Mouse (Mus musculus): ENCODE data around the gene Akap6. TPM values are rescaled to one million over a fixed set of nuclear protein-coding genes. Genes with fewer than 3 reads are reported as not detected.

Gene Akap6
- polyA plus RNA-seq, 1 experiment = 0.78 TPM

- Histone ChIP-seq H3K27ac (ENCODE audit: control insufficient read depth, insufficient read depth, low read length) (no peak overlapping the region), H3K4me3 (ENCODE audit: control insufficient read depth, insufficient read depth, low read length) (no peak overlapping the region), H3K36me3 (ENCODE audit: control insufficient read depth, insufficient read depth, low read length) (no peaks in the 10 kb centered on the region), H3K4me1 (replicated peaks; ENCODE audit: control insufficient read depth, insufficient read depth, low read length) (peaks cover 10% of the 10 kb centered on the region), H3K27me3 (ENCODE audit: control insufficient read depth, insufficient read depth, low read length) (no peaks in the 10 kb centered on the region)
- 97% methylated on average over 5 of the region's 5 CpGs for WGBS
- no peak for TF ChIP-seq CTCF (IDR thresholded peaks at IDR 0.05; ENCODE audit: borderline replicate concordance, control insufficient read depth, extremely low read depth, insufficient read depth, low read length, poor library complexity)
- no peak for TF ChIP-seq POLR2A (IDR thresholded peaks at IDR 0.05; ENCODE audit: control insufficient read depth, extremely low read depth, insufficient read depth, low read length, poor library complexity)
- no peak for DNase-seq
These were observed 780 bp upstream of the Akap6 start for GRCm38 (mm10) chr12:52698276-52698930.

- TF ChIP-seq POLR2A (IDR thresholded peaks at IDR 0.05; ENCODE audit: control insufficient read depth, extremely low read depth, insufficient read depth, low read length, poor library complexity) (no peak), CTCF (IDR thresholded peaks at IDR 0.05; ENCODE audit: borderline replicate concordance, control insufficient read depth, extremely low read depth, insufficient read depth, low read length, poor library complexity) (no peak)
- Histone ChIP-seq H3K4me3 (ENCODE audit: control insufficient read depth, insufficient read depth, low read length) (no peak overlapping the region), H3K4me1 (replicated peaks; ENCODE audit: control insufficient read depth, insufficient read depth, low read length) (peaks cover 10% of the 10 kb centered on the region), H3K27ac (ENCODE audit: control insufficient read depth, insufficient read depth, low read length) (no peak overlapping the region), H3K27me3 (ENCODE audit: control insufficient read depth, insufficient read depth, low read length) (no peaks in the 10 kb centered on the region), H3K36me3 (ENCODE audit: control insufficient read depth, insufficient read depth, low read length) (no peaks in the 10 kb centered on the region)
- 95% methylated on average over 15 of the region's 15 CpGs for WGBS
- DNase-seq = no peak
These were observed 946 bp downstream of the Akap6 start for GRCm38 (mm10) chr12:52699961-52700696.

- DNase-seq = no peak
- WGBS = 56% methylated on average over 15 of the region's 15 CpGs
- Histone ChIP-seq H3K4me3 (ENCODE audit: control insufficient read depth, insufficient read depth, low read length) (peak overlapping the region; percentile 47), H3K4me1 (replicated peaks; ENCODE audit: control insufficient read depth, insufficient read depth, low read length) (peaks cover 10% of the 10 kb centered on the region), H3K27me3 (ENCODE audit: control insufficient read depth, insufficient read depth, low read length) (no peaks in the 10 kb centered on the region), H3K27ac (ENCODE audit: control insufficient read depth, insufficient read depth, low read length) (no peak overlapping the region), H3K36me3 (ENCODE audit: control insufficient read depth, insufficient read depth, low read length) (no peaks in the 10 kb centered on the region)
- no peak for TF ChIP-seq POLR2A (IDR thresholded peaks at IDR 0.05; ENCODE audit: control insufficient read depth, extremely low read depth, insufficient read depth, low read length, poor library complexity)
- TF ChIP-seq CTCF (IDR thresholded peaks at IDR 0.05; ENCODE audit: borderline replicate concordance, control insufficient read depth, extremely low read depth, insufficient read depth, low read length, poor library complexity) = no peak
These were observed 1.6 kb downstream of the Akap6 start for GRCm38 (mm10) chr12:52700697-52701191.

GRCm38 (mm10) chr12:52701201-52701641 is 2.0 kb downstream of the Akap6 start:
- peak; percentile 40 for DNase-seq
- H3K27ac ChIP-seq (ENCODE audit: control insufficient read depth, insufficient read depth, low read length) = no peak overlapping the region
- peaks cover 10% of the 10 kb centered on the region for H3K4me1 ChIP-seq (replicated peaks; ENCODE audit: control insufficient read depth, insufficient read depth, low read length)
- TF ChIP-seq POLR2A (IDR thresholded peaks at IDR 0.05; ENCODE audit: control insufficient read depth, extremely low read depth, insufficient read depth, low read length, poor library complexity) (no peak), CTCF (IDR thresholded peaks at IDR 0.05; ENCODE audit: borderline replicate concordance, control insufficient read depth, extremely low read depth, insufficient read depth, low read length, poor library complexity) (no peak)
- no peaks in the 10 kb centered on the region for H3K27me3 ChIP-seq (ENCODE audit: control insufficient read depth, insufficient read depth, low read length)
- no peaks in the 10 kb centered on the region for H3K36me3 ChIP-seq (ENCODE audit: control insufficient read depth, insufficient read depth, low read length)
- WGBS = 3% methylated on average over 9 of the region's 9 CpGs
- peak overlapping the region; percentile 47 for H3K4me3 ChIP-seq (ENCODE audit: control insufficient read depth, insufficient read depth, low read length)

- no peak for DNase-seq
- TF ChIP-seq CTCF (IDR thresholded peaks at IDR 0.05; ENCODE audit: borderline replicate concordance, control insufficient read depth, extremely low read depth, insufficient read depth, low read length, poor library complexity) (no peak), POLR2A (IDR thresholded peaks at IDR 0.05; ENCODE audit: control insufficient read depth, extremely low read depth, insufficient read depth, low read length, poor library complexity) (no peak)
- Histone ChIP-seq H3K27ac (ENCODE audit: control insufficient read depth, insufficient read depth, low read length) (no peak overlapping the region), H3K27me3 (ENCODE audit: control insufficient read depth, insufficient read depth, low read length) (no peaks in the 10 kb centered on the region), H3K4me3 (ENCODE audit: control insufficient read depth, insufficient read depth, low read length) (no peak overlapping the region), H3K4me1 (replicated peaks; ENCODE audit: control insufficient read depth, insufficient read depth, low read length) (peaks cover 10% of the 10 kb centered on the region), H3K36me3 (ENCODE audit: control insufficient read depth, insufficient read depth, low read length) (no peaks in the 10 kb centered on the region)
- WGBS = 89% methylated on average over 12 of the region's 12 CpGs
These were observed 3.3 kb downstream of the Akap6 start for GRCm38 (mm10) chr12:52702368-52702967.

GRCm38 (mm10) chr12:52704081-52704480 is 4.9 kb downstream of the Akap6 start:
- WGBS = 93% methylated on average over 4 of the region's 4 CpGs

More at GRCm38 (mm10) chr12:52704081-52704480, 4.9 kb downstream of the Akap6 start:
- TF ChIP-seq CTCF (IDR thresholded peaks at IDR 0.05; ENCODE audit: borderline replicate concordance, control insufficient read depth, extremely low read depth, insufficient read depth, low read length, poor library complexity) (no peak), POLR2A (IDR thresholded peaks at IDR 0.05; ENCODE audit: control insufficient read depth, extremely low read depth, insufficient read depth, low read length, poor library complexity) (no peak)
- no peak overlapping the region for H3K27ac ChIP-seq (ENCODE audit: control insufficient read depth, insufficient read depth, low read length)
- DNase-seq = no peak
- no peaks in the 10 kb centered on the region for H3K36me3 ChIP-seq (ENCODE audit: control insufficient read depth, insufficient read depth, low read length)
- peaks cover 10% of the 10 kb centered on the region for H3K4me1 ChIP-seq (replicated peaks; ENCODE audit: control insufficient read depth, insufficient read depth, low read length)
- H3K4me3 ChIP-seq (ENCODE audit: control insufficient read depth, insufficient read depth, low read length) = no peak overlapping the region
- H3K27me3 ChIP-seq (ENCODE audit: control insufficient read depth, insufficient read depth, low read length) = no peaks in the 10 kb centered on the region

All from thymus, adult 2 months (tissue).